Mouse (Mus musculus): ENCODE data around the gene C4b.
"Not testable (repeated sequence)": the region's sequence is repeated elsewhere in the genome, so short reads cannot be mapped to it uniquely, and the experiment has no call there.

C4b gene

GRCm38 (mm10) chr17:34706476-34706875 lies 37.2 kb downstream of the C4b start:
- in situ Hi-C loops (cut with MboI, MseI), result not testable (repeated sequence)

GRCm38 (mm10) chr17:34700671-34701071 lies 43.0 kb downstream of the C4b start:
- in situ Hi-C loops (cut with MboI, MseI), result loop anchor here (5.0 kb wide), 1 partner anchor 82 kb away; no protein-coding TSS in a partner anchor

GRCm38 (mm10) chr17:34699575-34700408 lies 43.9 kb downstream of the C4b start:
- in situ Hi-C loops (cut with MboI, MseI), result loop anchor here (5.0 kb wide), 1 partner anchor 83 kb away; no protein-coding TSS in a partner anchor

GRCm38 (mm10) chr17:34692906-34693305 lies 50.8 kb downstream of the C4b start:
- in situ Hi-C loops (cut with MboI, MseI), result no loop called here

GRCm38 (mm10) chr17:34690458-34690857 lies 53.2 kb downstream of the C4b start:
- in situ Hi-C loops (cut with MboI, MseI), result no loop called here

GRCm38 (mm10) chr17:34688889-34689288 lies 54.8 kb downstream of the C4b start:
- in situ Hi-C loops (cut with MboI, MseI), result no loop called here

- in situ Hi-C loops (cut with MboI, MseI), result no loop called here
These were observed 58.3 kb downstream of the C4b start for GRCm38 (mm10) chr17:34685120-34686110.

GRCm38 (mm10) chr17:34684253-34684893 lies 59.3 kb downstream of the C4b start:
- in situ Hi-C loops (cut with MboI, MseI), result no loop called here

GRCm38 (mm10) chr17:34683686-34684220 lies 59.9 kb downstream of the C4b start:
- in situ Hi-C loops (cut with MboI, MseI), result no loop called here

GRCm38 (mm10) chr17:34683179-34683578 lies 60.5 kb downstream of the C4b start:
- in situ Hi-C loops (cut with MboI, MseI), result no loop called here

- in situ Hi-C loops (cut with MboI, MseI), result no loop called here
These were observed 61.7 kb downstream of the C4b start for GRCm38 (mm10) chr17:34681881-34682536.

- in situ Hi-C loops (cut with MboI, MseI), result no loop called here
These were observed 62.5 kb downstream of the C4b start for GRCm38 (mm10) chr17:34681132-34681571.

GRCm38 (mm10) chr17:34680621-34681020 lies 63.1 kb downstream of the C4b start:
- in situ Hi-C loops (cut with MboI, MseI), result no loop called here

GRCm38 (mm10) chr17:34680191-34680590 lies 63.5 kb downstream of the C4b start:
- in situ Hi-C loops (cut with MboI, MseI), result no loop called here

Measured in T-helper 1 cell (primary cell).